Mouse (Mus musculus) liver, adult 2 months (tissue): ENCODE results near the gene Dusp5. TPM values are rescaled to one million over a fixed set of nuclear protein-coding genes. Genes with fewer than 3 reads are reported as not detected.

ENCODE experiments used
- DNase-seq: peaks from one replicate; pipeline ENCODE4 v3.0.0-alpha.2; 2011; ENCODE audit warnings: low read depth, low spot score; ENCODE audit errors: extremely low read depth
- H3K27ac ChIP-seq: fragments of 200-500 bp; replicated peaks from 2 replicates; pipeline ENCODE4 v1.5.1; 2012; ENCODE audit warnings: low read depth, mild to moderate bottlenecking, control low read depth, inconsistent platforms, low read length; ENCODE audit not compliant: insufficient read depth
- H3K27me3 ChIP-seq: fragments of 200-500 bp; 2 replicates; pipeline ENCODE4 v1.6.1; 2012; ENCODE audit warnings: mild to moderate bottlenecking, moderate library complexity, low read length, inconsistent platforms; ENCODE audit not compliant: control insufficient read depth, insufficient read depth
- H3K36me3 ChIP-seq: fragments of 200-500 bp; 2 replicates; pipeline ENCODE4 v1.6.1; 2012; ENCODE audit warnings: low read length, inconsistent platforms; ENCODE audit not compliant: control insufficient read depth, insufficient read depth
- H3K4me1 ChIP-seq: fragments of 200-500 bp; 2 replicates; pipeline ENCODE4 v1.6.1; 2011; ENCODE audit warnings: low read length; ENCODE audit not compliant: control insufficient read depth, insufficient read depth
- H3K4me3 ChIP-seq: fragments of 200-500 bp; 2 replicates; pipeline ENCODE4 v1.5.1; 2011; ENCODE audit warnings: low read depth, mild to moderate bottlenecking, control low read depth, low read length, moderate library complexity; ENCODE audit not compliant: insufficient read depth
- H3K79me2 ChIP-seq: fragments of 200-500 bp; 2 replicates; pipeline ENCODE4 v1.6.1; 2012; ENCODE audit warnings: inconsistent platforms, mild to moderate bottlenecking, low read length, moderate library complexity; ENCODE audit not compliant: control insufficient read depth, insufficient read depth
- H3K9ac ChIP-seq: fragments of 200-500 bp; 2 replicates; pipeline ENCODE4 v1.6.1; 2012; ENCODE audit warnings: low read depth, mild to moderate bottlenecking, control low read depth, inconsistent platforms, low read length
- CTCF ChIP-seq: fragments of 200-500 bp; IDR thresholded peaks from 2 replicates; pipeline ENCODE4 v1.5.1; 2011; ENCODE audit warnings: low read depth, low read length, control low read depth
- POLR2A ChIP-seq: fragments of 200-500 bp; IDR thresholded peaks from 2 replicates; pipeline ENCODE4 v1.6.1; 2011; ENCODE audit warnings: low read length, control low read depth; ENCODE audit not compliant: insufficient read depth; ENCODE audit errors: extremely low read depth
- WGBS: fragments of 180-500 bp; shearing (Covaris S2); methylation state at CpG from one replicate; pipeline ENCODE4 v1.1.7; 2018; 5-methylcytosine and 5-hydroxymethylcytosine counted together
- polyA plus RNA-seq: library from polyadenylated mRNA; depleted of rRNA; stranded (reverse); fragments of >200 nt; gene quantifications from 2 replicates; pipeline ENCODE4 v1.2.3, GENCODE M21; 2012
- total RNA-seq: library from RNA; depleted of rRNA; stranded (reverse); fragments of >200 nt; gene quantifications from 2 replicates; pipeline ENCODE4 v1.2.3, GENCODE M21; 2014

Dusp5 gene
- total and polyA plus RNA-seq, 2 experiments = 0.18 to 1.2 TPM

DNA sequence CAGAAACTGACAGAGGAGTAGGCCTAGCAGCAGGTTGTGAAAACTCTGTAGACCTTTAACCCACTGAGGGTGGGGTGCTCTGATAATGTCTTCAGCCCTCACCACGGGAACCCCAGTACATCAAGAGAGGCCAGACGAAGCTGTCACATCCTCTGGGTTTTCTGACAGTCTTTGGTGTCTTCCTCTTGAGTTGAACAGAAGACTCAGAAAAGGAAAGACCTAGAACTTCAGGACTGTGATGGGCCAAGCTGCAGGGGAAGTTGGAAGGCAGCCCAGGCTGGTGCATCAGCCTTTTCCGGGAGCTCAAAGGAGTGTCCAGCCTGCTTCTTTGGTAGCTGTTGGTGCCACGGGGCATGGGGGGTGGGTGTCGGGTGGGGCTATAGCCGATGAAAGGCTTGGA is 6.5 kb downstream of the Dusp5 start:
- 59% methylated on average over 6 of the region's 6 CpGs for WGBS
- H3K4me3 ChIP-seq = no peak overlapping the region
- H3K9ac ChIP-seq = no peak overlapping the region
- H3K79me2 ChIP-seq = no peaks in the 10 kb centered on the region
- H3K27ac ChIP-seq = no peak overlapping the region
- no peaks in the 10 kb centered on the region for H3K4me1 ChIP-seq
- H3K27me3 ChIP-seq = no peaks in the 10 kb centered on the region
- DNase-seq = no peak
- TF ChIP-seq CTCF (no peak), POLR2A (no peak)
- H3K36me3 ChIP-seq = no peaks in the 10 kb centered on the region

DNA sequence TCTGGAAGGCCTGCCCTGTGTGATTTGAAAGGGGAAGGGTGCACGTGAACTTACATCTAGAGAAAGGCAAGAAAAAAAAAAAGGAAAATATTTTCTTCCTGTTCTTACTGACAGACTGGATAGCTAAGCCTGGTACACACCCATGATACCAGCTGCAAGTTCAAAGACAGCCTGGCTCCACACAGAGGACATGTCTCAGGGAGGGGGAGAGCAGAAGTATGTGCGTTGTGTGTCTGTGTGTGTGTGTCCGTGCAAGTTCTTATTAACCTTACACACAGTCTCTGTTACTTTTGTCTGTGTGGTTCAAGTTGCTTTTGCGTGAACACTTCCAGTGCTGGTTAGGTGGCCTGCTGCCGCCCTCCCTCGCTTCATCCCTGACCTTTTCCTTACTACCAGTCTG is 7.3 kb downstream of the Dusp5 start:
- no peak for TF ChIP-seq POLR2A
- TF ChIP-seq CTCF = no peak
- Histone ChIP-seq H3K36me3 (no peaks in the 10 kb centered on the region), H3K27me3 (no peaks in the 10 kb centered on the region), H3K4me1 (no peaks in the 10 kb centered on the region), H3K4me3 (no peak overlapping the region), H3K27ac (no peak overlapping the region), H3K79me2 (no peaks in the 10 kb centered on the region), H3K9ac (no peak overlapping the region)
- WGBS = 94% methylated on average over 6 of the region's 6 CpGs
- DNase-seq = no peak

DNA sequence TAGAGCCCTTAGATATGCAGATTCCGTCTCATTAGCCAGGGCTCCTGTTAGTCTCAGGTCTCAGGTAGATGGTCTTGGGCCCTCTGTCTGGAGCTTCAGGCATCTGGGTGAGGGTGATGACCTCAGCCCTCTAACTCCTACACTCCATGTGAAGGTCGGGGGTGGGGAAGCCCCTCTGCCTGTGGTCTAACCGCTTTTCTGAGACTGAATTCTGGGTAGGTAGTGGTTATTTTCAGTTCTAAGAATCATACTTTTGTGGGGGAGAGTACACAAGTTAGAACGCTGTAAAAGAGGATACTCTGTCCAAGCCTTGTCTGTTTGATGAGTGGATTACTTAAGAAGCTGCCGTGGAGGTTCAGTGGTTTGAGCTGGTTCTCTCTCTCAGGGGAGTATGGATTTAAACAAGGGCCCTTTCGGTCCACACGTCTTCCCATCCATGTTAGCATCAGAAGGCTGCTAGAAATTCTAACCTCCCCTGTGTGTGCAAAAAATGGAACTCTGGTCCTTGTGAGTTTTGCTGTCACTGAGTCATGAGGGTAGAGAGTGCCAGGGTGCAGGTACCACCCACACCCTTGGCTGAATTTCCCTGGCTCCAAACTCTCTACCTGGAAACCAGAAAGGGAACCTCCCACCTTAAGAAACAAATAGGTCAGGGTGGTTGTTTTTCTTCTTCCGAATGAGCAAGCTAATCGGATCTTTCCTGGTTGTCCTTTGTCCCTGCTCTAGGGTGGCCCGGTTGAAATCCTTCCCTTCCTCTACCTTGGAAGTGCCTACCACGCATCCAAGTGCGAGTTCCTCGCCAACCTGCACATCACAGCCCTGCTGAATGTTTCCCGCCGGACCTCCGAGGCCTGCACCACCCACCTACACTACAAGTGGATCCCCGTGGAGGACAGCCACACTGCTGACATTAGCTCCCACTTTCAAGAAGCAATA is 8.1 kb downstream of the Dusp5 start:
- 89% methylated on average over 17 of the region's 17 CpGs for WGBS
- no peak for DNase-seq
- TF ChIP-seq CTCF (no peak), POLR2A (no peak)

DNA sequence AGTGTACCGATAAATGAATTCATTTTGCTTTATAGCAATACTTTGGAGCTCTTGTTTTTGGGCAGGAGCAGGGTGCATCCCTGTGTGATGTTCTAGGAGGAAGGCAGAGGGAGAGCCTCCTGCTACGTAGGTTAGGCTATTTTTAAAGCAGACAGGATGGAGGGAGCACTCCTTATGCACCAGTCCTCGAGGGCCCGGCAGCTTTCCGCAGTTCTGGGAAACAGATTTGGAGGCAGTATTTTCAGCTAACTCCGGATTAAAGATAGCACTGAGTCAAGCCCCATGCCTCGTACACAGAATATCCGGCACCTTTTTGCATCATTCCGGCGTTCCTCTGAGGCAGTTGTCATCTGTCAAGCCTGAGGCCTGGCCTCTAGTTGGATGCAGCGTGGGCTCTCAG is 9.1 kb downstream of the Dusp5 start:
- H3K79me2 ChIP-seq = no peaks in the 10 kb centered on the region
- no peak overlapping the region for H3K4me3 ChIP-seq
- H3K9ac ChIP-seq = no peak overlapping the region
- H3K27ac ChIP-seq = no peak overlapping the region
- 82% methylated on average over 11 of the region's 11 CpGs for WGBS
- DNase-seq = no peak
- no peaks in the 10 kb centered on the region for H3K27me3 ChIP-seq
- H3K36me3 ChIP-seq = no peaks in the 10 kb centered on the region
- no peaks in the 10 kb centered on the region for H3K4me1 ChIP-seq
- TF ChIP-seq CTCF = no peak
- no peak for TF ChIP-seq POLR2A

More for the DNA sequence above, 8.1 kb downstream of the Dusp5 start:
- no peaks in the 10 kb centered on the region for H3K27me3 ChIP-seq
- H3K27ac ChIP-seq = no peak overlapping the region
- H3K79me2 ChIP-seq = no peaks in the 10 kb centered on the region
- no peak overlapping the region for H3K4me3 ChIP-seq
- no peak overlapping the region for H3K9ac ChIP-seq
- no peaks in the 10 kb centered on the region for H3K36me3 ChIP-seq
- H3K4me1 ChIP-seq = no peaks in the 10 kb centered on the region

DNA sequence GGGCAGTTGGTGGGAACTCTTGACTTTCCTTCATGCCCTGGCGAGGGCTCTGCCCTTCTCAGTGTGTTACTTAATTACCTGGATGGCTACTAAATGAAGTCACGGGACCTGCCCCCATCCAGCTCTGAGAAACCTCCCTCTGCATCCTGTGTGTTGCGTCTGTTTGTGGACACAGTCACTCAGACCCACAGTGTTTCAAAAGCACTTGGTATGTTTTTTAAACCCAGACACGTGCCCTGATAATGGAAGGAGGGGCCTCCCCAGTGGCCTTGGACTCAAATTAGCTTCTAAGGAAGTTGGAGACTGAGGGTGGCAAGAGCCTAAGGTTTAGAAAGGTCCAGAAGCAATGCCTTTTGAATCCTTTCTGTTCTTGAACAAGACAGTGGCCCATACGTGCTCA is 9.9 kb downstream of the Dusp5 start:
- no peak overlapping the region for H3K27ac ChIP-seq
- TF ChIP-seq CTCF (no peak), POLR2A (no peak)
- no peak for DNase-seq
- H3K9ac ChIP-seq = no peak overlapping the region
- H3K27me3 ChIP-seq = no peaks in the 10 kb centered on the region
- 78% methylated on average over 5 of the region's 5 CpGs for WGBS
- no peak overlapping the region for H3K4me3 ChIP-seq
- H3K4me1 ChIP-seq = no peaks in the 10 kb centered on the region
- H3K79me2 ChIP-seq = no peaks in the 10 kb centered on the region
- H3K36me3 ChIP-seq = no peaks in the 10 kb centered on the region

DNA sequence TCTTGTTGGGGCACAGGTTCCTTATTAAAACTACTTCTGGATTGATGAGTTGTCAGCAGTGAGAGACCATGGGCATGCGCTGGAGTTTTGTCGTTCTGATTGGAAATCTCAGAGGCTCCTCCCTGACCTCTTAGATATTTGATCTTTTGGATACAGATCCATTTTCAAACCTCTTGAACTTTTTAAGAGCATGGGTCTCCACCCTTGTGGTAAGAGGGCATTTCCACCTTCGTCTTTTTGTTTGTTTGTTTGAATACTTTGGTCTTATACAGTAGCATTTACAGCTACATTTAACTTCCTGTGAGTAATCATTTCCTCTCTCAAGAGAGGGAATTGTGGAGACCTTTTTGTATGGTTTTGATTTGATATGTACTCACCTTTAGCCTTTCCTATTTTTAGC is 10.4 kb downstream of the Dusp5 start:
- H3K27ac ChIP-seq = no peak overlapping the region
- H3K27me3 ChIP-seq = no peaks in the 10 kb centered on the region
- TF ChIP-seq POLR2A = no peak
- no peak for TF ChIP-seq CTCF
- no peak overlapping the region for H3K4me3 ChIP-seq
- H3K4me1 ChIP-seq = no peaks in the 10 kb centered on the region
- whole genome bisulfite sequencing = 82% methylated on average over 3 of the region's 3 CpGs
- H3K79me2 ChIP-seq = no peaks in the 10 kb centered on the region
- no peak for DNase-seq
- no peaks in the 10 kb centered on the region for H3K36me3 ChIP-seq
- no peak overlapping the region for H3K9ac ChIP-seq
